Mouse (Mus musculus) MEL (cell line): Measurements from ENCODE around the gene Uap1. TPM values are rescaled to one million over a fixed set of nuclear protein-coding genes. Genes with fewer than 3 reads are reported as not detected.

Experiments
- DNase-seq: peaks from one replicate; pipeline ENCODE4 v3.0.0; 2011; ENCODE audit warnings: low read depth, low spot score
- H3K27ac ChIP-seq: 2 replicates; pipeline ENCODE4 v1.5.1; 2012; ENCODE audit warnings: low read depth, mild to moderate bottlenecking, control low read depth, low read length, moderate library complexity; ENCODE audit not compliant: control insufficient read depth
- H3K27me3 ChIP-seq, 2 experiments: fragments of 150-350 bp in 1 of 2; sonication (generic) in 1 of 2; 2 replicates each; pipeline ENCODE4 v1.6.1; 2012; ENCODE audit warnings: low read length in 2 of 2, mild to moderate bottlenecking in 2 of 2, improper control_type of control experiment in 1 of 2, moderate library complexity in 1 of 2; ENCODE audit not compliant: insufficient read depth in 2 of 2, control insufficient read depth in 1 of 2
- H3K36me3 ChIP-seq, 2 experiments: 2 replicates each; pipeline ENCODE4 v1.6.1; 2012 to 2014; ENCODE audit warnings: low read length in 2 of 2, improper control_type of control experiment in 1 of 2, inconsistent platforms in 1 of 2, mild to moderate bottlenecking in 1 of 2; ENCODE audit not compliant: insufficient read depth in 2 of 2, control insufficient read depth in 1 of 2
- H3K4me1 ChIP-seq, 2 experiments: fragments of 150-350 bp in 1 of 2; sonication (generic) in 1 of 2; 2 replicates each; pipeline ENCODE4 v1.6.1; 2012; ENCODE audit warnings: low read length in 2 of 2, improper control_type of control experiment in 1 of 2, mild to moderate bottlenecking in 1 of 2; ENCODE audit not compliant: insufficient read depth in 2 of 2, control insufficient read depth in 1 of 2
- H3K4me3 ChIP-seq, 2 experiments: fragments of 150-350 bp in 1 of 2; sonication (generic) in 1 of 2; 2 replicates each; pipeline ENCODE4 v1.5.1; 2012; ENCODE audit warnings: low read depth in 2 of 2, low read length in 2 of 2, mild to moderate bottlenecking in 2 of 2, moderate library complexity in 2 of 2, control low read depth in 1 of 2, improper control_type of control experiment in 1 of 2; ENCODE audit not compliant: control insufficient read depth in 1 of 2, insufficient read depth in 1 of 2
- H3K79me2 ChIP-seq: 2 replicates; pipeline ENCODE4 v1.6.1; 2012; ENCODE audit warnings: mild to moderate bottlenecking, low read length, moderate library complexity; ENCODE audit not compliant: control insufficient read depth, poor library complexity, insufficient read depth
- H3K9ac ChIP-seq: 2 replicates; pipeline ENCODE4 v1.6.1; 2012; ENCODE audit warnings: low read depth, mild to moderate bottlenecking, control low read depth, low read length, moderate library complexity; ENCODE audit not compliant: control insufficient read depth, poor library complexity, severe bottlenecking
- H3K9me3 ChIP-seq: fragments of 150-350 bp; sonication (generic); replicated peaks from 2 replicates; pipeline ENCODE4 v1.6.1; 2012; ENCODE audit warnings: mild to moderate bottlenecking, low read length, improper control_type of control experiment, moderate library complexity; ENCODE audit not compliant: insufficient read depth
- BHLHE40 ChIP-seq: IDR thresholded peaks from 2 replicates; pipeline ENCODE4 v1.6.1; 2012; ENCODE audit warnings: low read depth, mild to moderate bottlenecking, inconsistent platforms, low read length, improper control_type of control experiment, borderline replicate concordance
- CHD1 ChIP-seq: IDR thresholded peaks from 2 replicates; pipeline ENCODE4 v1.6.1; 2012; ENCODE audit warnings: low read depth, mild to moderate bottlenecking, inconsistent platforms, low read length, improper control_type of control experiment
- CHD2 ChIP-seq: IDR thresholded peaks from 2 replicates; pipeline ENCODE4 v1.6.1; 2011; ENCODE audit warnings: low read length, improper control_type of control experiment
- CTCF ChIP-seq, 3 experiments: IDR thresholded peaks in 2 of 3; conservative IDR thresholded peaks in 1 of 3; 2 replicates each; pipeline ENCODE4 v1.5.1; 2011 to 2012; ENCODE audit warnings: low read length in 3 of 3, low read depth in 2 of 3, mild to moderate bottlenecking in 2 of 3, improper control_type of control experiment in 1 of 3, inconsistent platforms in 1 of 3, mixed read lengths in 1 of 3, moderate library complexity in 1 of 3; ENCODE audit not compliant: control insufficient read depth in 1 of 3, insufficient read depth in 1 of 3, poor library complexity in 1 of 3, severe bottlenecking in 1 of 3
- E2F4 ChIP-seq: IDR thresholded peaks from 2 replicates; pipeline ENCODE4 v1.6.1; 2011; ENCODE audit warnings: low read depth, low read length, improper control_type of control experiment, borderline replicate concordance
- ELF1 ChIP-seq: IDR thresholded peaks from 2 replicates; pipeline ENCODE4 v1.6.1; 2014; ENCODE audit warnings: low read depth, mild to moderate bottlenecking, inconsistent platforms, low read length, improper control_type of control experiment, moderate library complexity
- EP300 ChIP-seq, 2 experiments: IDR thresholded peaks; 2 replicates each; pipeline ENCODE4 v1.6.1; 2011; ENCODE audit warnings: improper control_type of control experiment in 2 of 2, low read length in 2 of 2, low read depth in 1 of 2, mild to moderate bottlenecking in 1 of 2
- ETS1 ChIP-seq: IDR thresholded peaks from 2 replicates; pipeline ENCODE4 v1.6.1; 2012; ENCODE audit warnings: low read depth, mild to moderate bottlenecking, inconsistent platforms, low read length, improper control_type of control experiment, moderate library complexity
- GABPA ChIP-seq: IDR thresholded peaks from 2 replicates; pipeline ENCODE4 v1.6.1; 2012; ENCODE audit warnings: low read depth, mild to moderate bottlenecking, inconsistent platforms, low read length, improper control_type of control experiment, moderate library complexity
- GATA1 ChIP-seq: IDR thresholded peaks from 2 replicates; pipeline ENCODE4 v1.6.1; 2011; ENCODE audit warnings: low read depth, low read length, improper control_type of control experiment
- HCFC1 ChIP-seq: IDR thresholded peaks from 2 replicates; pipeline ENCODE4 v1.6.1; 2012; ENCODE audit warnings: low read depth, mild to moderate bottlenecking, inconsistent platforms, low read length, improper control_type of control experiment, moderate library complexity
- JUND ChIP-seq: IDR thresholded peaks from 2 replicates; pipeline ENCODE4 v1.6.1; 2011; ENCODE audit warnings: low read depth, mild to moderate bottlenecking, improper control_type of control experiment, low read length
- KAT2A ChIP-seq: conservative IDR thresholded peaks from 2 replicates; pipeline ENCODE4 v1.6.1; 2012; ENCODE audit warnings: low read depth, low read length, improper control_type of control experiment, inconsistent platforms
- MAFK ChIP-seq: IDR thresholded peaks from 2 replicates; pipeline ENCODE4 v1.6.1; 2011; ENCODE audit warnings: low read depth, mild to moderate bottlenecking, low read length, improper control_type of control experiment, borderline replicate concordance
- MAX ChIP-seq: IDR thresholded peaks from 2 replicates; pipeline ENCODE4 v1.6.1; 2011; ENCODE audit warnings: low read length, improper control_type of control experiment
- MAZ ChIP-seq: IDR thresholded peaks from 2 replicates; pipeline ENCODE4 v1.6.1; 2012; ENCODE audit warnings: low read depth, mild to moderate bottlenecking, inconsistent platforms, low read length, improper control_type of control experiment
- MXI1 ChIP-seq: IDR thresholded peaks from 2 replicates; pipeline ENCODE4 v1.6.1; 2011; ENCODE audit warnings: mild to moderate bottlenecking, low read depth, low read length, improper control_type of control experiment
- MYB ChIP-seq: IDR thresholded peaks from 2 replicates; pipeline ENCODE4 v1.6.1; 2011; ENCODE audit warnings: mild to moderate bottlenecking, low read depth, low read length, improper control_type of control experiment
- MYC ChIP-seq: IDR thresholded peaks from 2 replicates; pipeline ENCODE4 v1.6.1; 2011; ENCODE audit warnings: low read depth, mild to moderate bottlenecking, low read length, improper control_type of control experiment, moderate library complexity
- NELFE ChIP-seq: IDR thresholded peaks from 2 replicates; pipeline ENCODE4 v1.6.1; 2011; ENCODE audit warnings: low read depth, low read length, improper control_type of control experiment
- NRF1 ChIP-seq: IDR thresholded peaks from 2 replicates; pipeline ENCODE4 v1.6.1; 2014; ENCODE audit warnings: low read depth, mild to moderate bottlenecking, inconsistent platforms, low read length, improper control_type of control experiment, moderate library complexity; ENCODE audit not compliant: poor library complexity, insufficient read depth, severe bottlenecking
- POLR2A ChIP-seq, 2 experiments: IDR thresholded peaks; 2 replicates each; pipeline ENCODE4 v1.6.1; 2011 to 2012; ENCODE audit warnings: low read length in 2 of 2, mild to moderate bottlenecking in 2 of 2, control low read depth in 1 of 2, improper control_type of control experiment in 1 of 2, low read depth in 1 of 2, moderate library complexity in 1 of 2; ENCODE audit not compliant: control insufficient read depth in 1 of 2, insufficient read depth in 1 of 2, poor library complexity in 1 of 2
- POLR2AphosphoS2 ChIP-seq: IDR thresholded peaks from 2 replicates; pipeline ENCODE4 v1.6.1; 2011; ENCODE audit warnings: low read length, improper control_type of control experiment
- POLR2AphosphoS5 ChIP-seq: IDR thresholded peaks from 2 replicates; pipeline ENCODE4 v1.6.1; 2012; ENCODE audit warnings: low read depth, borderline replicate concordance, mild to moderate bottlenecking, inconsistent platforms, low read length, moderate library complexity, mixed read lengths
- RAD21 ChIP-seq: IDR thresholded peaks from 2 replicates; pipeline ENCODE4 v1.6.1; 2011; ENCODE audit warnings: mild to moderate bottlenecking, low read depth, low read length, improper control_type of control experiment
- RCOR1 ChIP-seq: IDR thresholded peaks from 2 replicates; pipeline ENCODE4 v1.6.1; 2012; ENCODE audit warnings: low read depth, mild to moderate bottlenecking, inconsistent platforms, low read length, improper control_type of control experiment
- SIN3A ChIP-seq: IDR thresholded peaks from 2 replicates; pipeline ENCODE4 v1.6.1; 2012; ENCODE audit warnings: low read length, improper control_type of control experiment, inconsistent platforms
- SMC3 ChIP-seq: IDR thresholded peaks from 2 replicates; pipeline ENCODE4 v1.6.1; 2011; ENCODE audit warnings: low read depth, low read length, improper control_type of control experiment
- TAL1 ChIP-seq: IDR thresholded peaks from 2 replicates; pipeline ENCODE4 v1.6.1; 2012; ENCODE audit warnings: mild to moderate bottlenecking, inconsistent platforms, low read length, moderate library complexity, mixed read lengths
- TBP ChIP-seq: IDR thresholded peaks from 2 replicates; pipeline ENCODE4 v1.8.0; 2011; ENCODE audit warnings: low read depth, low read length, improper control_type of control experiment
- TCF12 ChIP-seq: IDR thresholded peaks from 2 replicates; pipeline ENCODE4 v1.6.1; 2014; ENCODE audit warnings: low read depth, mild to moderate bottlenecking, inconsistent platforms, low read length, improper control_type of control experiment, moderate library complexity
- UBTF ChIP-seq: IDR thresholded peaks from 2 replicates; pipeline ENCODE4 v1.6.1; 2012; ENCODE audit warnings: low read depth, mild to moderate bottlenecking, inconsistent platforms, low read length, improper control_type of control experiment, moderate library complexity, borderline replicate concordance; ENCODE audit not compliant: insufficient read depth
- USF1 ChIP-seq: IDR thresholded peaks from 2 replicates; pipeline ENCODE4 v1.6.1; 2014; ENCODE audit warnings: low read depth, mild to moderate bottlenecking, inconsistent platforms, low read length, improper control_type of control experiment, moderate library complexity
- USF2 ChIP-seq, 2 experiments: IDR thresholded peaks; 2 replicates each; pipeline ENCODE4 v1.6.1; 2011 to 2012; ENCODE audit warnings: improper control_type of control experiment in 2 of 2, low read length in 2 of 2, borderline replicate concordance in 1 of 2, inconsistent platforms in 1 of 2, low read depth in 1 of 2, mild to moderate bottlenecking in 1 of 2; ENCODE audit not compliant: insufficient read depth in 1 of 2
- ZC3H11A ChIP-seq: IDR thresholded peaks from 2 replicates; pipeline ENCODE4 v1.6.1; 2012; ENCODE audit warnings: low read depth, mild to moderate bottlenecking, inconsistent platforms, low read length, improper control_type of control experiment
- ZKSCAN1 ChIP-seq: IDR thresholded peaks from 2 replicates; pipeline ENCODE4 v1.6.1; 2012; ENCODE audit warnings: low read depth, mild to moderate bottlenecking, inconsistent platforms, low read length, improper control_type of control experiment, moderate library complexity
- ZMIZ1 ChIP-seq: IDR thresholded peaks from 2 replicates; pipeline ENCODE4 v1.6.1; 2012; ENCODE audit warnings: low read depth, mild to moderate bottlenecking, inconsistent platforms, low read length, improper control_type of control experiment, moderate library complexity
- ZNF384 ChIP-seq: IDR thresholded peaks from 2 replicates; pipeline ENCODE4 v1.6.1; 2012; ENCODE audit warnings: low read depth, mild to moderate bottlenecking, inconsistent platforms, low read length, improper control_type of control experiment
- polyA plus RNA-seq, 2 experiments: library from polyadenylated mRNA; stranded (reverse) in 1 of 2; unstranded in 1 of 2; fragments of >175 nt in 1 of 2; fragments of >200 nt in 1 of 2; gene quantifications; 2 replicates each; pipeline versions ENCODE4 v1.2.1 to v1.2.4; 2012; ENCODE audit warnings: low replicate concordance in 2 of 2, low read depth in 1 of 2; ENCODE audit not compliant: insufficient read length in 2 of 2, insufficient read depth in 1 of 2, missing spikeins in 1 of 2
- total RNA-seq: library from RNA; depleted of rRNA; stranded (reverse); fragments of 300-350 nt; gene quantifications from 2 replicates; pipeline ENCODE4 v1.2.3, GENCODE M21; 2012

The Uap1 gene
- total and polyA plus RNA-seq, 3 experiments: 74.5 to 80.8 TPM; not detected in 1

DNA sequence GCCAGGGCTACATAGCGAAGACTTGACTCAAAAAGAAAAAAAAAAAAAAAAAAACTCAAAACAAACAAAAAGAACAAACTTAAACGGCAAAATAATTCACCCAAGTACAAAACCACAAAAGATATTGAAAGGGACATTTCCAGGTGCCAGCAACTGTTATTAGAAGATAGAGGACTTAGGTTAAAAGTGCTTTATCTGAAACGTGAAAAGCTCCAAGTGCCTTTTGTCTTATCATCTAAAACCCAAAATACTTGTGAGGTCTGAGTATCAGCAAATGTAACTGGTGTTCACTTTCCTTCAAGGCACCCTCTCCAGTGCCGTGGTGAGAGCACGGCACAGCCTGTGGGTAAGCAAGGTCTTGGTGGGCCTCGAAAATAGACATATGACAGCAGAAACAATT is 26.2 kb downstream of the Uap1 start:
- H3K79me2 ChIP-seq: no peaks in the 10 kb centered on the region
- H3K4me1 ChIP-seq: peaks cover 27% of the 10 kb centered on the region in 2 experiments
- no peaks in the 10 kb centered on the region for H3K27me3 ChIP-seq
- DNase-seq: peak; percentile 85
- H3K9ac ChIP-seq: no peak overlapping the region
- H3K9me3 ChIP-seq: no peaks in the 10 kb centered on the region
- peaks cover 35 to 56% of the 10 kb centered on the region in 2 experiments for H3K36me3 ChIP-seq
- H3K4me3 ChIP-seq: no peak overlapping the region
- H3K27ac ChIP-seq: peak overlapping the region; percentile 94
- peak; percentile 90 for TF ChIP-seq ZKSCAN1
- peak; percentile 98 for TF ChIP-seq BHLHE40
- peak; percentile 64; the same call in 1 of the 2 replicates for TF ChIP-seq HCFC1
- no peak; the same call in 1 of the 2 replicates for TF ChIP-seq E2F4
- TF ChIP-seq EP300 (IDR thresholded peaks at IDR 0.05; ENCODE audit: low read depth in 1 of 2, low read length in 2 of 2): peak; percentile 98 to 99
- no peak for TF ChIP-seq RAD21
- TF ChIP-seq POLR2AphosphoS5: no peak
- peak; percentile 98 for TF ChIP-seq ETS1
- TF ChIP-seq ZC3H11A: no peak
- TF ChIP-seq MAX: peak; percentile 30; the same call in 1 of the 2 replicates
- no peak for TF ChIP-seq TBP
- peak; percentile 54; the same call in 1 of the 2 replicates for TF ChIP-seq MAZ
- TF ChIP-seq JUND: 0 out of 2 replicates have a peak, but pooled peaks have one; percentile 29
- TF ChIP-seq TCF12: peak; percentile 99
- TF ChIP-seq MYC: peak; percentile 85; the same call in 1 of the 2 replicates
- peak; percentile 94 for TF ChIP-seq SIN3A
- no peak for TF ChIP-seq UBTF
- no peak for TF ChIP-seq CTCF (IDR thresholded peaks at IDR 0.05 in 2 of 3, conservative IDR thresholded peaks at IDR 0.05 in 1 of 3; ENCODE audit: control insufficient read depth in 1 of 3, insufficient read depth in 1 of 3, low read depth in 2 of 3, low read length in 3 of 3, poor library complexity in 1 of 3, severe bottlenecking in 1 of 3)
- peak; percentile 95 for TF ChIP-seq RCOR1
- TF ChIP-seq POLR2AphosphoS2: no peak
- TF ChIP-seq ZNF384: peak; percentile 97
- TF ChIP-seq MYB: peak; percentile 87
- TF ChIP-seq MXI1: peak; percentile 48; the same call in 1 of the 2 replicates
- no peak for TF ChIP-seq CHD1
- TF ChIP-seq NRF1: no peak
- no peak for TF ChIP-seq USF1
- peak; percentile 45 for TF ChIP-seq KAT2A
- no peak for TF ChIP-seq GABPA
- no peak for TF ChIP-seq SMC3
- TF ChIP-seq CHD2: no peak; the same call in 1 of the 2 replicates
- TF ChIP-seq GATA1: peak; percentile 97
- TF ChIP-seq TAL1: peak; percentile 88
- TF ChIP-seq MAFK: peak; percentile 87
- TF ChIP-seq ELF1: 0 out of 2 replicates have a peak, but pooled peaks have one; percentile 10
- TF ChIP-seq POLR2A (IDR thresholded peaks at IDR 0.05; ENCODE audit: control insufficient read depth in 1 of 2, insufficient read depth in 1 of 2, low read depth in 1 of 2, low read length in 2 of 2, poor library complexity in 1 of 2): no peak
- TF ChIP-seq USF2 (IDR thresholded peaks at IDR 0.05; ENCODE audit: borderline replicate concordance in 1 of 2, insufficient read depth in 1 of 2, low read depth in 1 of 2, low read length in 2 of 2): no peak
- TF ChIP-seq NELFE: no peak
- TF ChIP-seq ZMIZ1: peak; percentile 69
